Mouse (Mus musculus): Measurements from ENCODE around the gene Tmprss9. TPM values are rescaled to one million over a fixed set of nuclear protein-coding genes. Genes with fewer than 3 reads are reported as not detected.
A peak's percentile ranks its signal among the peaks of the same experiment; 100 is the strongest.

Tmprss9 gene
- total and polyA plus RNA-seq, 2 experiments, result 0.05 to 0.09 TPM

DNA sequence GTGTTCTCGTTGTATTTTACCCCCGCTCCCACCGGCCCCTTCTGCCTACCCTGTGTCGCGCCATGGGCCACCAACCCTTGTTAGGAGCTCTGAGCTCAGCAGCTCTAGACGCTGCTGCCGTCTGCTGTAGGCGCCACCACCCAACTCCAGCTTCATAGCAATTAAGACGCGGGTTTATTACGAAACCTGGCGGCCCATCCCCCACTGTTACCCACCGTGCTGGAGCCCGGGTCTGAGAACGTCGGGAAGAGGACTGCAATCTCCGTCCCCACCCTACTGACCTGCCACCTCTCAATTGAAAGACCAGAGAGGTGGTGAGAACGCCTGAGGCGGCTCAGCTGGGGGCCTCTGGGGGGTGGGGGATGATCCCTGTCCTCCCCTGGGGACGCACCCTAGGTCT is 60.6 kb downstream of the Tmprss9 start:
- peaks cover 22% of the 10 kb centered on the region for H3K4me1 ChIP-seq (ENCODE audit: control insufficient read depth, insufficient read depth, low read length)
- 16% methylated on average over 20 of the region's 20 CpGs for WGBS
- H3K27ac ChIP-seq (replicated peaks; ENCODE audit: insufficient read depth, low read depth, low read length), result no peak overlapping the region
- no peaks in the 10 kb centered on the region; the same call in 1 of the 2 replicates for H3K27me3 ChIP-seq (ENCODE audit: control insufficient read depth, insufficient read depth, low read length)
- no peak for TF ChIP-seq CTCF (IDR thresholded peaks at IDR 0.05; ENCODE audit: low read depth, low read length)
- 0 out of 2 replicates have a peak, but pooled peaks have one; percentile 10 for TF ChIP-seq POLR2A (IDR thresholded peaks at IDR 0.05; ENCODE audit: extremely low read depth, insufficient read depth, low read length)
- H3K9ac ChIP-seq (ENCODE audit: low read depth, low read length), result no peak overlapping the region
- no peaks in the 10 kb centered on the region for H3K79me2 ChIP-seq (ENCODE audit: control insufficient read depth, insufficient read depth, low read length)
- no peak overlapping the region; the same call in 1 of the 2 replicates for H3K4me3 ChIP-seq (ENCODE audit: insufficient read depth, low read depth, low read length)
- no peaks in the 10 kb centered on the region for H3K36me3 ChIP-seq (ENCODE audit: control insufficient read depth, insufficient read depth, low read length)
- no peak for DNase-seq (ENCODE audit: extremely low read depth, low read depth, low spot score)

DNA sequence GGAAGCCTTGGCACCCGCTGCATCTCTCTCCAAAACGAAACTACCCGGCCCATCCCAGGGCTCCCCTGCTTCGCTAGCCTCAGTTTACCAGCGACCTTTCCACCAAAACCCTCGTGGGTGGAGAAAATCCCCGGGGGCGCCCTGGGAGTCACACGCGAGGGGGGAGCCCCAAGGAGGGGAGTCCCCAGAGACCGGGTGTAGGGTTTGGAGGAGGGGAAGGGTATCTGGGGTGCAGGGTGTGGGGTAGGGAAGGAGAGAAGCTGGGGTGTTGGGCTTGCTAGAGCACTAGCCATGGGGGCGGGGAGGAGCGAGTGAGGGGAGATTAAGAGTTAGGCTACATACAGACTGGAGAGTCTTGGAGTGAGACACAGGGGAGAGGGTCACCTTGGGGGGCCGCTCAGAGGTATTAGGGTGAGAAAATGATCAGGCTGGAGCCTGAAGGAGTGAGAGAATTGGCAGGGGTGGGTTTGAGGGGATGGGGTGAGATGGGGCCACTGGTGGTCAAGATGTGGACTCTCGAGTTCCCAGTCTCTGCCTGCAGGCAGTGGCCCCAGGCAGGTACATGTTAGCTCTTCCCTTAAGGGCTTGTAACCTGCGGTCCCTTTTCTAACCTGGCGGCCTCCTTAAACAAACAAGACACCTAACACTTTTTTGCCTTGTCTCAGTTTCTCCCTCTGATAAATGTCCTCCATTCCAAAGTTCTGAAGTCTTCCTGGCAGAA is 61.2 kb downstream of the Tmprss9 start:
- DNase-seq (ENCODE audit: extremely low read depth, low read depth, low spot score), result no peak
- no peaks in the 10 kb centered on the region for H3K36me3 ChIP-seq (ENCODE audit: control insufficient read depth, insufficient read depth, low read length)
- WGBS, result 4% methylated on average over 17 of the region's 17 CpGs
- peaks cover 22% of the 10 kb centered on the region for H3K4me1 ChIP-seq (ENCODE audit: control insufficient read depth, insufficient read depth, low read length)
- H3K79me2 ChIP-seq (ENCODE audit: control insufficient read depth, insufficient read depth, low read length), result no peaks in the 10 kb centered on the region
- TF ChIP-seq POLR2A (IDR thresholded peaks at IDR 0.05; ENCODE audit: extremely low read depth, insufficient read depth, low read length) (no peak), CTCF (IDR thresholded peaks at IDR 0.05; ENCODE audit: low read depth, low read length) (no peak)
- no peaks in the 10 kb centered on the region; the same call in 1 of the 2 replicates for H3K27me3 ChIP-seq (ENCODE audit: control insufficient read depth, insufficient read depth, low read length)
- H3K9ac ChIP-seq (ENCODE audit: low read depth, low read length), result 0 out of 2 replicates have a peak overlapping the region, but pooled peaks have one; percentile 7
- no peak overlapping the region for H3K27ac ChIP-seq (replicated peaks; ENCODE audit: insufficient read depth, low read depth, low read length)
- no peak overlapping the region for H3K4me3 ChIP-seq (ENCODE audit: insufficient read depth, low read depth, low read length)

DNA sequence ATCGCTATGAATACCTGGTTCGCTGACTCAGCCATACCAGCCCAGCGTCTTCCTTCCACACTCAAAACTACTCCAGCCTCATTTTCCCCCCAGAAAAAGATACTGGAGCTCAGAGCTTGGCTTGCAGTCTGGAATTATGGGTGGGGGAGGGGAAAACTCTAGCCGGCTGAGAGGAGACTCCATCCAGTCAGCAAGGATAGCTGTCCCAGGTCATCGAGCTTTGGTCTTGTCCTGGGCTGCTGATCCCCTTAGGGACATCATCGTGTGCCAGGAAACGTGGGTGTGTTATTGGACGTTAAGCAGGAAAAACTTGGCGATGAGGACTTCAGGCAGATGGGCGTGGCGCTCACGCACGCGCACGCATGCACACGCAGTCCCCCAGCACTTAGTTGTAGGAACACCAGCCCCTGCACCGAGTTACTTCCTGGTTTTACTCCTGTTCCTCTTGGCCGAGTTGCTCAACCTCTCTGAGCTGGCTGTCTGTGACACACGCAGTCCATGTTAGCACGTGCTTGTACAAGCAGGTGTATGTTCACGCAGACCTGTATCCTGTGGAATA is 61.9 kb downstream of the Tmprss9 start:
- peak; percentile 64 for DNase-seq (ENCODE audit: extremely low read depth, low read depth, low spot score)
- no peak overlapping the region for H3K4me3 ChIP-seq (ENCODE audit: insufficient read depth, low read depth, low read length)
- no peaks in the 10 kb centered on the region for H3K79me2 ChIP-seq (ENCODE audit: control insufficient read depth, insufficient read depth, low read length)
- peaks cover 22% of the 10 kb centered on the region for H3K4me1 ChIP-seq (ENCODE audit: control insufficient read depth, insufficient read depth, low read length)
- 3% methylated on average over 21 of the region's 21 CpGs for WGBS
- no peak overlapping the region for H3K9ac ChIP-seq (ENCODE audit: low read depth, low read length)
- no peaks in the 10 kb centered on the region for H3K36me3 ChIP-seq (ENCODE audit: control insufficient read depth, insufficient read depth, low read length)
- no peak overlapping the region for H3K27ac ChIP-seq (replicated peaks; ENCODE audit: insufficient read depth, low read depth, low read length)
- TF ChIP-seq POLR2A (IDR thresholded peaks at IDR 0.05; ENCODE audit: extremely low read depth, insufficient read depth, low read length), result no peak
- no peak for TF ChIP-seq CTCF (IDR thresholded peaks at IDR 0.05; ENCODE audit: low read depth, low read length)
- H3K27me3 ChIP-seq (ENCODE audit: control insufficient read depth, insufficient read depth, low read length), result no peaks in the 10 kb centered on the region; the same call in 1 of the 2 replicates

DNA sequence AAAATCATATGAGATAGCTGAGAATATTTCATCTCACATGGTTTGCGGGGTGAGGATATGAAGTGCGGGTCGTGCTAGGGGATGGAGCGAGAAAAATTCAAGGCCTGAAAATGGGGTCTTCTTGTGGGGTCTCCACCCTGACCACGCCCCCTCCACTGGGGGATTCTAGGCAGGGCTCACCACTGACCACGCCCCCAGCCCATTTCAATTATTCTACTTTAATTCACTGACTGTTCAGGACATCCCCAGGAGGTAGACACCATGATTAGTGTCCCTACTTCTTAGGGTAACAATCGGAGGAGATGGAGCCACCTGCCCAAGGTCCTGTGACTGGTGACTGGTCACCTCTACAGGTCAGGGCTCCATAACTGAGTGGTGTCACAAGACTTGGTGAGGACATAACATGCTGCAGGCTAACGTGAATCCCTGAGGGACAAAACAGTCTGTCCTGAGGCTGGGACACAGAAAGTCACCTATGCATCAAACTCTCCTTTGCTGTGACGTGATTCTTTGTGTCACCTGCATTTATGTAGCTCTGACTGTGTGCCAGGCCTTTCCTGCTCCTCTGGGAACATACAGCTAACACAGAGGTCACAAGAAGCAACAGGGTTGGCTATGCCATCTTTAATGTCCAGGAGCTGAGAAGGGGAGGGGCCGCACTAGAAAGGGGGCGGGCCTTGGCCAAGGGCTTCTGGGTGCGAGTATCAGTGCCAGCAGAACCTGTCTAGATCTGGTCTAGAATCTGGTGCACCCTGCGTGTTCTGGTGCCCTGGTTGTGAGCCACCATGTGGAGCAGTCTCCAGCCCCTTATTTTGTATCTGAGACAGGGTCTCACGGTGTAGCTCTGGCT is 62.7 kb downstream of the Tmprss9 start:
- H3K36me3 ChIP-seq (ENCODE audit: control insufficient read depth, insufficient read depth, low read length), result no peaks in the 10 kb centered on the region
- H3K27ac ChIP-seq (replicated peaks; ENCODE audit: insufficient read depth, low read depth, low read length), result no peak overlapping the region
- no peak overlapping the region for H3K9ac ChIP-seq (ENCODE audit: low read depth, low read length)
- TF ChIP-seq POLR2A (IDR thresholded peaks at IDR 0.05; ENCODE audit: extremely low read depth, insufficient read depth, low read length) (no peak), CTCF (IDR thresholded peaks at IDR 0.05; ENCODE audit: low read depth, low read length) (no peak)
- no peak overlapping the region for H3K4me3 ChIP-seq (ENCODE audit: insufficient read depth, low read depth, low read length)
- peaks cover 16% of the 10 kb centered on the region for H3K4me1 ChIP-seq (ENCODE audit: control insufficient read depth, insufficient read depth, low read length)
- no peak for DNase-seq (ENCODE audit: extremely low read depth, low read depth, low spot score)
- H3K79me2 ChIP-seq (ENCODE audit: control insufficient read depth, insufficient read depth, low read length), result no peaks in the 10 kb centered on the region
- H3K27me3 ChIP-seq (ENCODE audit: control insufficient read depth, insufficient read depth, low read length), result no peaks in the 10 kb centered on the region; the same call in 1 of the 2 replicates
- 63% methylated on average over 14 of the region's 14 CpGs for WGBS

DNA sequence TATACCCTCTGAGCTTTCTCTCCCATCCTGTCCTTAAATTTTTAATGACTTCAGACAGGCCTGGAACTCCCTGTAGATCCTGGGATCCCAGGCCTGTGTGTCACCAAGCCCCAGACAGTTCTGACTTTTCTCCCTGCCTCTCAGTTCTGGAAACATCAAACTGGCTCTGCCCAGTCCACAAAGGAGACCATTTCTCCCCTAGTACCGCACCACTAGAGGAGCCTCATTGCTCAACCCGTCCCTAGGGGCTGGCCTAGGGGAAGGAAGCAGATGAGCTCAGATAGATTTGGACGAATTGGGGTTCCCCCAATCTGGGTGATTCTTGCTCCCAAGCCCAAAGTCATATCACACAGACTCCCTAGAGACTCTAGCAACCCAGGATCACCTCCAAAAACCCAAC is 63.6 kb downstream of the Tmprss9 start:
- Histone ChIP-seq H3K4me1 (ENCODE audit: control insufficient read depth, insufficient read depth, low read length) (peaks cover 19% of the 10 kb centered on the region), H3K79me2 (ENCODE audit: control insufficient read depth, insufficient read depth, low read length) (no peaks in the 10 kb centered on the region), H3K9ac (ENCODE audit: low read depth, low read length) (no peak overlapping the region), H3K4me3 (ENCODE audit: insufficient read depth, low read depth, low read length) (no peak overlapping the region), H3K27me3 (ENCODE audit: control insufficient read depth, insufficient read depth, low read length) (no peaks in the 10 kb centered on the region; the same call in 1 of the 2 replicates), H3K27ac (replicated peaks; ENCODE audit: insufficient read depth, low read depth, low read length) (no peak overlapping the region), H3K36me3 (ENCODE audit: control insufficient read depth, insufficient read depth, low read length) (no peaks in the 10 kb centered on the region)
- TF ChIP-seq POLR2A (IDR thresholded peaks at IDR 0.05; ENCODE audit: extremely low read depth, insufficient read depth, low read length), result no peak
- TF ChIP-seq CTCF (IDR thresholded peaks at IDR 0.05; ENCODE audit: low read depth, low read length), result no peak
- DNase-seq (ENCODE audit: extremely low read depth, low read depth, low spot score), result no peak
- 56% methylated on average over 3 of the region's 3 CpGs for WGBS

Measured in liver, adult 2 months (tissue).